ENCODE assay signal across 8 mouse cellular contexts in the genomic region with DNA sequence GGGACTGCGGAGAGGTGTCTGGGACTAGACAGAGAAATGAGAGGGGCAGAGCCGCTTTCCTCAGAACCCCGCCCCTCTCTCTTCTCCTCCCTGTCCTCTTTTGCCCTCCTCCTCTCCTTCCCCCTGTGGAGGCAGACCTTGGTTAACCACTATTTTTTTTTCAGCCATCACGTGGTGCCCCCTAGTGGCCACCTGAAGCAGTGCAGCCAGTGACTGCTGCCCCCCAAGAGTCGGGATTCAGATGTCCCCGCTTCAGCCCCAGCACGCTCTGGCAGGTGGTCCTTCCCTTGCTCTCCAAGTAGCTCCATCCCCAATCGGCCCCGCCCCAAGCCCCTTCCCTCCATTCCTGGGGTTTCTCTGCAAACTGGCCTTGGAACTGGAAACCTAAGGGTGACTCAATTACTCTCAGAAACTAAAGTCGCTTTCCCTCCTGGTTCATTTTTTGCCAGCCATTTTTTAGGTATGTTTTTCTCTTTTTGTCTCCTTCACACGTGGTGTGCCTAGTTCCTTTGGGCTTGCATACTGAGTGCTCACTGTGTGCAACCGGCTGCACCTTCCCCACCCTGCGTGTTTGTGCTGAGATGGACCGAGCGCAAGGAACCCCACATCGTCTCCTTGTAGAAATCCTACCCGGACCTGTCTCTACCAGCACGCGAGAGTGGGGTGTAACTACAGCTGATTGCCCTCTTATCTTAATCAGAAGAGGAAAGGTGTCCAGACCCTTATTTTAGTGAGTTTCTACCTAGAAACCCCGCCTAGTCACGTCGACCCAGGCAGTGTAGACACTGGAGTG. TPM values are rescaled to one million over a fixed set of nuclear protein-coding genes. Genes with fewer than 3 reads are reported as not detected.
DNase-seq lines count a peak whose midpoint lies in the region; ATAC-seq and TF ChIP-seq lines count a peak whose summit lies in the region.
"Had no signal": no experiment of that assay in that cellular context is flagged by ENCODE, and none has a peak within 500 bp of the region (broad histone marks: within the 10 kb centered on the region; RNA-seq: fewer than 3 reads in every experiment).

No protein-coding gene starts in this region.

- TF ChIP-seq CTCF in ES-Bruce4 (IDR thresholded peaks at IDR 0.05; ENCODE audit: low read depth, low read length): peak; percentile 89

- H3K9ac ChIP-seq in ES-Bruce4 (ENCODE audit: low read depth, poor library complexity, severe bottlenecking): no peak overlapping the region
- peak overlapping the region; percentile 87; the same call in 1 of the 2 replicates for H3K9ac ChIP-seq in hindbrain, embryonic 15.5 days
- no peak overlapping the region; the same call in 1 of the 2 replicates for H3K9ac ChIP-seq in neural tube, embryonic 14.5 days (replicated peaks; ENCODE audit: low read depth, low read length)
- H3K9ac ChIP-seq: limb, embryonic 12.5 days had no signal

- H3K4me2 ChIP-seq in hindbrain, embryonic 15.5 days: peak overlapping the region; percentile 65
- peak overlapping the region; percentile 63 for H3K4me2 ChIP-seq in neural tube, embryonic 14.5 days (ENCODE audit: low read depth, low read length)
- H3K4me2 ChIP-seq: limb, embryonic 12.5 days had no signal

- no peak overlapping the region for H3K27ac ChIP-seq in ES-Bruce4 (ENCODE audit: insufficient read depth, low read length)
- H3K27ac ChIP-seq in hindbrain, embryonic 15.5 days (replicated peaks): peak overlapping the region; percentile 67
- no peak overlapping the region for H3K27ac ChIP-seq in neural tube, embryonic 14.5 days (ENCODE audit: low read depth, low read length)
- H3K27ac ChIP-seq: limb, embryonic 12.5 days had no signal

- H3K4me1 ChIP-seq in ES-Bruce4 (ENCODE audit: control insufficient read depth, insufficient read depth, low read length): peaks cover 7% of the 10 kb centered on the region
- peaks cover 28% of the 10 kb centered on the region for H3K4me1 ChIP-seq in hindbrain, embryonic 15.5 days (replicated peaks)
- H3K4me1 ChIP-seq in neural tube, embryonic 14.5 days (ENCODE audit: control insufficient read depth, insufficient read depth, low read length): peaks cover 6% of the 10 kb centered on the region; the same call in 1 of the 2 replicates

- WGBS in hindbrain, embryonic 15.5 days: 9% methylated on average over 22 of the region's 22 CpGs
- 12% methylated on average over 22 of the region's 22 CpGs for WGBS in neural tube, embryonic 14.5 days

- peak overlapping the region; percentile 32 for H3K4me3 ChIP-seq in ES-Bruce4 (ENCODE audit: low read depth, low read length)
- H3K4me3 ChIP-seq in hindbrain, embryonic 15.5 days: peak overlapping the region; percentile 69
- peak overlapping the region; percentile 67 for H3K4me3 ChIP-seq in neural tube, embryonic 14.5 days (ENCODE audit: low read depth, low read length)
- H3K4me3 ChIP-seq: limb, embryonic 12.5 days had no signal

- no peak for TF ChIP-seq EP300 in ES-Bruce4 (IDR thresholded peaks at IDR 0.05; ENCODE audit: insufficient read depth, low read depth, low read length)

- no peaks in the 10 kb centered on the region for H3K36me3 ChIP-seq in ES-Bruce4 (ENCODE audit: control insufficient read depth, insufficient read depth, low read length, poor library complexity, severe bottlenecking)
- H3K36me3 ChIP-seq in hindbrain, embryonic 15.5 days: no peaks in the 10 kb centered on the region
- no peaks in the 10 kb centered on the region for H3K36me3 ChIP-seq in neural tube, embryonic 14.5 days (ENCODE audit: control insufficient read depth, insufficient read depth, low read length)
- H3K36me3 ChIP-seq: limb, embryonic 12.5 days had no signal

- peak; percentile 34 for DNase-seq in kidney, postnatal 10 days
- no peak for DNase-seq in kidney, adult 11 months
- peak; percentile 24 to 44 for DNase-seq in adrenal gland, postnatal 36 days
- no peak for DNase-seq in layer of hippocampus, adult 11-12 months (ENCODE audit: low spot score)

- no peaks in the 10 kb centered on the region for H3K9me3 ChIP-seq in ES-Bruce4 (replicated peaks; ENCODE audit: control insufficient read depth, insufficient read depth, low read length, poor library complexity, severe bottlenecking)
- no peaks in the 10 kb centered on the region for H3K9me3 ChIP-seq in hindbrain, embryonic 15.5 days
- H3K9me3 ChIP-seq in neural tube, embryonic 14.5 days (ENCODE audit: control insufficient read depth, low read length): no peaks in the 10 kb centered on the region
- H3K9me3 ChIP-seq: limb, embryonic 12.5 days had no signal

- 0 out of 2 replicates have a peak, but pooled peaks cover 2% of the 10 kb centered on the region for H3K27me3 ChIP-seq in ES-Bruce4 (ENCODE audit: control insufficient read depth, insufficient read depth, low read length, poor library complexity, severe bottlenecking)
- no peaks in the 10 kb centered on the region for H3K27me3 ChIP-seq in hindbrain, embryonic 15.5 days
- H3K27me3 ChIP-seq in neural tube, embryonic 14.5 days (ENCODE audit: control insufficient read depth, insufficient read depth, low read length): no peaks in the 10 kb centered on the region

- no peak for TF ChIP-seq POLR2A in ES-Bruce4 (IDR thresholded peaks at IDR 0.05; ENCODE audit: insufficient read depth, low read length)

- no peak for ATAC-seq in hindbrain, embryonic 15.5 days (ENCODE audit: low FRiP score, low read depth)
- ATAC-seq in neural tube, embryonic 14.5 days (ENCODE audit: low read depth): no peak

RNA-seq across cellular contexts. Expression of gene Olfm2, which starts 2.0 kb away (rescaled TPM):
- polyA plus RNA-seq in ES-Bruce4 (2011; ENCODE audit: insufficient read depth, insufficient read length, low read depth, missing spikeins): 3.3 and 4.4 TPM in 2 replicates
- total RNA-seq in adrenal gland, postnatal 36 days (2021): under 1 TPM; 0.79 TPM
- 199 and 226 TPM in 2 replicates for polyA plus RNA-seq in hindbrain, embryonic 15.5 days (2015; fragmentation: Nextera tagmentation; extraction: Ambion mirVana)
- polyA plus RNA-seq in neural tube, embryonic 14.5 days (2014; fragmentation: Nextera tagmentation; extraction: Ambion mirVana): 155 and 202 TPM in 2 replicates

Comparison
In these comparisons a context has a peak if more than half of its experiments do, and no peak if none do; other contexts are left out.
1. DNase-seq: peak in kidney, postnatal 10 days (single experiment) and adrenal gland, postnatal 36 days (2 of 2); none in kidney, adult 11 months (single experiment) and layer of hippocampus, adult 11-12 months (single experiment).
2. RNA of gene Olfm2, which starts 2.0 kb away (polyA plus RNA-seq): 199 to 226 TPM in hindbrain, embryonic 15.5 days and 155 to 202 TPM in neural tube, embryonic 14.5 days; 3.3 to 4.4 TPM in ES-Bruce4; every median in the first group is over 10 times any median in the second.
3. Peak in every context shown above with its lines, with median percentiles within 50 percentile points of each other: H3K4me3 ChIP-seq.